Mouse (Mus musculus) layer of hippocampus, postnatal 14 days (tissue): ENCODE data around the gene Ndufb3. TPM values are rescaled to one million over a fixed set of nuclear protein-coding genes. Genes with fewer than 3 reads are reported as not detected.
"Not testable (repeated sequence)": the region's sequence is repeated elsewhere in the genome, so short reads cannot be mapped to it uniquely, and the experiment has no call there.

Experiments used
- DNase-seq, 2 experiments: peaks; one replicate each; pipeline ENCODE4 v3.0.0; 2021 to 2022; ENCODE audit warnings: low spot score in 2 of 2, mixed read lengths in 1 of 2
- total RNA-seq, 2 experiments: library from RNA; stranded (reverse); gene quantifications; 2 replicates each; pipeline ENCODE4 v1.2.3; 2021

The Ndufb3 gene
- total RNA-seq, 2 experiments from 2014 or later: 98.4 to 103 TPM

GRCm38 (mm10) chr1:58616176-58616575 is 30.0 kb downstream of the Ndufb3 start:
- no peak for DNase-seq

- DNase-seq: peak; percentile 17 to 36
Measured at GRCm38 (mm10) chr1:58617076-58617475, 30.9 kb downstream of the Ndufb3 start.

GRCm38 (mm10) chr1:58617978-58618668 is 31.9 kb downstream of the Ndufb3 start:
- no peak for DNase-seq

GRCm38 (mm10) chr1:58618766-58619165 is 32.6 kb downstream of the Ndufb3 start:
- DNase-seq: no peak

- no peak for DNase-seq
Measured at GRCm38 (mm10) chr1:58621251-58621650, 35.1 kb downstream of the Ndufb3 start.

GRCm38 (mm10) chr1:58621996-58622748 is 36.0 kb downstream of the Ndufb3 start:
- peak; percentile 17 to 47 for DNase-seq

GRCm38 (mm10) chr1:58628847-58629246 is 42.7 kb downstream of the Ndufb3 start:
- DNase-seq: not testable (repeated sequence)

Other genes with a start within 250 kb of the Ndufb3 start
- gene Bzw1, start 193.5 kb upstream of the Ndufb3 start, total RNA-seq: 100 to 1,000 TPM; 184 to 185 TPM
- gene Clk1, start 162.3 kb upstream of the Ndufb3 start, total RNA-seq: 100 to 1,000 TPM; 121 to 136 TPM
- gene Nif3l1, start 141.2 kb upstream of the Ndufb3 start, total RNA-seq: 10 to 100 TPM; 21.4 to 21.8 TPM
- gene Ppil3, start 140.9 kb upstream of the Ndufb3 start, total RNA-seq: 10 to 100 TPM; 25.5 to 28.3 TPM
- gene Orc2, start 81.3 kb upstream of the Ndufb3 start, total RNA-seq: 10 to 100 TPM; 26.8 to 28.3 TPM
- gene Fam126b, start 61 bp upstream of the Ndufb3 start, total RNA-seq: 10 to 100 TPM; 85.7 to 98.7 TPM
- not detected for gene Als2cr12, start 109.6 kb downstream of the Ndufb3 start, total RNA-seq
- gene Cflar, start 125.1 kb downstream of the Ndufb3 start, total RNA-seq: 10 to 100 TPM; 33.2 to 38.0 TPM
- gene Casp8, start 209.0 kb downstream of the Ndufb3 start, total RNA-seq: 1 to 10 TPM; 3.3 to 3.8 TPM